Mouse (Mus musculus) hindlimb bud, embryonic 11.5 days (tissue): ENCODE data around the gene Irf2.

Source experiments
- DNase-seq: peaks from one replicate; pipeline ENCODE4 v3.0.0-alpha.2; 2012; ENCODE audit warnings: low read depth, low spot score; ENCODE audit errors: extremely low spot score

Gene Irf2

GRCm38 (mm10) chr8:46755731-46756333 is 16.3 kb downstream of the Irf2 start:
- no peak for DNase-seq

GRCm38 (mm10) chr8:46757613-46758012 is 18.1 kb downstream of the Irf2 start:
- no peak for DNase-seq

- DNase-seq, result no peak
Measured at GRCm38 (mm10) chr8:46758131-46758530, 18.6 kb downstream of the Irf2 start.

- DNase-seq, result no peak
Measured at GRCm38 (mm10) chr8:46758676-46759075, 19.1 kb downstream of the Irf2 start.

- no peak for DNase-seq
Measured at GRCm38 (mm10) chr8:46759562-46759961, 20.0 kb downstream of the Irf2 start.

GRCm38 (mm10) chr8:46760701-46761100 is 21.2 kb downstream of the Irf2 start:
- DNase-seq, result no peak

- DNase-seq, result no peak
Measured at GRCm38 (mm10) chr8:46761454-46761853, 21.9 kb downstream of the Irf2 start.

GRCm38 (mm10) chr8:46769408-46770180 is 30.1 kb downstream of the Irf2 start:
- DNase-seq, result no peak

GRCm38 (mm10) chr8:46770905-46771516 is 31.5 kb downstream of the Irf2 start:
- DNase-seq, result no peak

- no peak for DNase-seq
Measured at GRCm38 (mm10) chr8:46772801-46773200, 33.3 kb downstream of the Irf2 start.

GRCm38 (mm10) chr8:46777760-46778460 is 38.4 kb downstream of the Irf2 start:
- DNase-seq, result no peak

- DNase-seq, result no peak
Measured at GRCm38 (mm10) chr8:46781067-46781657, 41.6 kb downstream of the Irf2 start.

- no peak for DNase-seq
Measured at GRCm38 (mm10) chr8:46782254-46782653, 42.7 kb downstream of the Irf2 start.

GRCm38 (mm10) chr8:46785070-46785469 is 45.5 kb downstream of the Irf2 start:
- DNase-seq, result no peak

- no peak for DNase-seq
Measured at GRCm38 (mm10) chr8:46785926-46786325, 46.4 kb downstream of the Irf2 start.

- no peak for DNase-seq
Measured at GRCm38 (mm10) chr8:46789091-46789881, 49.8 kb downstream of the Irf2 start.

GRCm38 (mm10) chr8:46791664-46792371 is 52.3 kb downstream of the Irf2 start:
- DNase-seq, result no peak

- no peak for DNase-seq
Measured at GRCm38 (mm10) chr8:46792653-46793052, 53.1 kb downstream of the Irf2 start.

GRCm38 (mm10) chr8:46793248-46793647 is 53.7 kb downstream of the Irf2 start:
- no peak for DNase-seq

GRCm38 (mm10) chr8:46794317-46794716 is 54.8 kb downstream of the Irf2 start:
- no peak for DNase-seq
